Mouse (Mus musculus): ENCODE results near the gene Bnc2.

DNA sequence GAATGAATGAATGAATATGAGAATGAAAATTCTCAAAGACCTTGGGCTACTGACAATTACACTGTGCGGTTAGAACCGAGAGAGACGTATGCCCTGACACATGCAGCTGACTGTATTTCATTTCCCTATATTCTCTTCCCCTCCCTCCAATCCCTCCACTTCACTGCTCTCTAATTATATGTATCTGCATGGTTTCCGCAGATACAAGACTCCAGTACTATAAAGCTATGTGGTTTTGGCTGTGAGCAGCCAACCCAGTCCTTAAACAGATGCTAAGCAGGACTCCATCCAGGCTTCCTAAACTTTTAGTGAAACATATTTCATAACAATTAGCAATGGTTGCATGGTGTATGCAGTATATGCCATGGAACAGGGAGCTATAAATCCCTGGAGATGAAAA is 344.6 kb downstream of the Bnc2 start:
- TF ChIP-seq CTCF (conservative IDR thresholded peaks at IDR 0.05; ENCODE audit: low read length) (no peak), NANOG (IDR thresholded peaks at IDR 0.05; ENCODE audit: borderline replicate concordance, low read length) (no peak)
